Mouse (Mus musculus) cerebellum, adult 18-20 months (tissue): Measurements from ENCODE around the gene Klf13.
A peak's percentile ranks its signal among the peaks of the same experiment; 100 is the strongest.

Experiments
- DNase-seq, 2 experiments: peaks; one replicate each; pipeline ENCODE4 v3.0.0; 2021

Klf13 gene

DNA sequence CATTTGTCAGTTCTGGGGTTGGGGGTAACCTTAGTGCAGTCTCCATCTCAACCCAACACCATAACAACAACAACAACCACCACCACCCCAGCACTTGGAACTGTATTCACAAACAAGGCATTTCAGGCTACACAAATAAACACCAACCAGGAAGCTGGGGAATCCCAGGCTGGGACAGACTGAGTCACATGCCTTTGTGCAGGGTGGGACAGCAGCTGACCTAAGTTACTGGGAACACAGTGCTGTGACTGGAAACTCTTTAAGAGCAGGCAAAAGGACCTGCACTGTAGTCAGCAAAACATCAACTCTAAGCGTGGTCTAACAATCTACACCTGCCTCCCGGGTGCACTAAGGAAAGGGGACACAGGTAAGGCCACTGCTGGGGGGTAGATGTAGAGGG, 33.5 kb downstream of the Klf13 start:
- DNase-seq, result no peak

DNA sequence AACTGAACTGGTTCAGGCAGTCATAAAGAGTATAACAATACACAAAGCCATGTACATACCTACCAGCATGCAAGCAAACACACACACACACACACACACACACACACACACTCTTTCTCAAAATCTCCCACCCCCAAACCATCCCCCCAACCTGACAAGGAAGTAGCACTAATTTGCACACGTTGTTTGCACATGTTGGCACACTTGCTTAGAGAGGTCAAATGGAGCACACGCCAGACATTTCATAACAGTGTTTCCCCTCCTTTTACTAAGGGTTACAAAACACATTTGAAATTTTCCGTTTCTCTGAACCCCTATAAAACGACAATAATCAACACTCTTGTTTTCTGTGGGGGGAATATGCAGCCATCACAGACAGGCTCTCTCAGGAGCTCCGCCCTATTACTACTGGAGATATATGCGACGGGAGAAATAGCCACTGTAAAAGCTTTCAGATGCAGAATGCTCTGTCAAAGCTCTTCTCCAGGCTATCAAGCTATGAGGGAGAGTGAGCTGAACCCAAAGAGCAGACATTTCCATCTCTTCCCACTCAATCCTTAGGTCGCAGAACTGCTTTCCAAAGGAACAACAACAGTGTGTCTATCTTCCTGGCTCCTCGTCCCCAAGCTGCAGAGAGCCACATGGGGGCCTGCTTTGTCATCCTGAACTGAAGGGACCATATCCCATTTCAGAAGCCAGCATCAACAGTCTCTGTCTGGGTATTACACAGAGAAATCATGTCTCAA, 34.9 kb downstream of the Klf13 start:
- no peak for DNase-seq

DNA sequence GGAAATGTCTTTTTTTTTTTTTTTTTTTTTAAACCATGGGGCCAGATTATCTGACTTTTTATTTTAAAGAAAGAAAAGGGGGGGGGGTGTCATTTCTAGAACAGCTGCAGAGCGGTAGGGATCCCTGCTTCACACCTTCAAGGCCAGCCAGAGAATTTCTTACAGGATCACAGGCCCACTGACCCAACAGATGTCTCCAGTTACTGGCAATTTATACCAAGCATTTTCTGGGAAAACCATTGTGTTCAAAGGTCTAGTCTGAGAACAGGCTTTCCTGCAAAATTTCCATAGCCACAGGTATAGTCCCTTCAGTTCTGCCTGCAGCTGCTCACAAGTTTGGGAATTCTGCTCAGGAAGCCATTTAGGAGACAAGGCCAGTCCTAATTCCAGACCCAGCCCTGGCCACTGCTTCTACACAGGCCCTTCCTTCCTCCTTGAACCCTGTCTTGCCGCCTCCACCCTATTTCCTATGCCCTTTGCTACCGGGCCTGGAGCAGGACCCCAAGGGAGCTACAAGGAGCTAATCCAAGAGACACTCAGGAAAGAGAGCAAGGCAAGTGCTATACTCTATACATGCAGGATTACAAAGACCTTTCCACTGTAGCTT, 36.0 kb downstream of the Klf13 start:
- DNase-seq, result no peak

DNA sequence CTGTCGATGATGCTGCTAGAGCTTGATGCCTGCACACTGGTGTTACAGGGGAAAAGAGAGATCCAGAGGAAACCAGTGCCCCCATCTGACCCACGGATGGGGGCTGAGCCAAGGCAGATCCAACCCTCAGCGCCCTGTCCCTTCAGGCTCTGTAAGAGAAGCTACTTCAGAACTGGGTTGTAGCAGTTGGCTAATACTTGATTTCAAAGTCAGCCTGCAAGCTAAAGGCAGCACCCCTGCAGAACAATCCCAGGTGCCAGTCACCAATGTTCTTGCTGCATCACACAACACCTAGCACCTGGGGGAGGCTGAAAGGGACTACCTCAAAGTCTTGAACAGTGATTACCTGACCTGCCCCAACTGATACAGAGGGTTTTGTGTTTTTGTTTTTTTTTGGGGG, 36.8 kb downstream of the Klf13 start:
- no peak for DNase-seq

DNA sequence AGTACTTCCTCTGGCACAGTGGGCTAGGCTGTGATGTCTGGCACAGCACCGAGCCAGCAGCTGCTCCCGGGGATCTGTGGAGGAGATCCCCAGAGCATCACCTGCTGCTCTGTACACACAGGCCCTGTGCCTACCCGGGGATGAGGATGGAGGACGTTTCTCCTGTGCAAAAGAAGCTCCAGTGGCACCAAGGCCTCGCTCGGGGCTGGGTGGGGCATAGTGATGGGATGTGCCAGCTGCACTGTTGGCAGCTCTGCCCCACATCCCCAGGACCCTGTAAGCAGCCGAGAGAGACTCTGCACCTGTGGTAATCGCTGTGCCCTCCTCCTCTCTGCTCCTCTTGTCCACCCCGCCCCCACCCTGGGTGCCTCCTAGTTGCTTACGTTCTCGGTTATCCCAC, 37.4 kb downstream of the Klf13 start:
- peak; percentile 64 to 66 for DNase-seq

DNA sequence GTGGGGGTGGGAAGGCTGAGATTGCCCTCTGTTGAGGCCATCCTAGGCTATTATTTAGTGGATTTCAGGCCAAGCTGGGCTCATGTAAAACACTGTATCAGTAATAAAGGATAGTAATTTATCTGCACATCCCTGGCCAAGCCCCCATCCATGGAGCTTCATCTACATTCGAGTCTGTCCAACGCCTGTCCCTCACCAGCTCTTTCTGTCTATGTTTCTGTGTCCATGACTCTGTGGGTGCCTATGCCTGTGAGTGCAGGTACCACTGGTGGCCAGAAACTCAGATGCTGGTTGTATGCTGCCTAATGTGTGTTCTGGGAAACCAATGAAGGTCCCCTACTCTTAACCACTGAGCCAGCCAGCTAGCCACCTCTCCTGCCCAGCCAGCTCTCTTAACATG, 38.3 kb downstream of the Klf13 start:
- DNase-seq, result no peak

GRCm38 (mm10) chr7:63899925-63900324, 38.8 kb downstream of the Klf13 start:
- DNase-seq, result no peak

DNA sequence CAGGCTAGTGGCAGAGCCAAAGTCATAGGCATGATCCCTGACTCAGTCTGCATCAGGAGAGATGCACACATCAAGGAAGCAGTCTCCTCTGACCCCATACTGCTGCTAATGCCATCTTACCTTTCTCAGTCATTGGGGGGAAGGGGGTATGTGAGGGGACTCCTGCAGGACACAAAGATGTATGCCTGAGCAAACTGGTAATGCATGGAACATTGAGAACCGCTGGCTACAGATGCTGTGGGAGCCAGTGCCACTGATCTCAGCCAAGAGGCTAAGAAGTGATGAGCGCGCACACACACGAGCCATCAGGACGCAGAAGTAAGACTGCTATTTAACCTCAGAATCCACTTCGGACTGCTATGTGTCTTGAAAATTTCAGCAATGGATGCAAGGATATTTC, 40.5 kb downstream of the Klf13 start:
- no peak for DNase-seq

GRCm38 (mm10) chr7:63897655-63898054, 41.1 kb downstream of the Klf13 start:
- no peak for DNase-seq

DNA sequence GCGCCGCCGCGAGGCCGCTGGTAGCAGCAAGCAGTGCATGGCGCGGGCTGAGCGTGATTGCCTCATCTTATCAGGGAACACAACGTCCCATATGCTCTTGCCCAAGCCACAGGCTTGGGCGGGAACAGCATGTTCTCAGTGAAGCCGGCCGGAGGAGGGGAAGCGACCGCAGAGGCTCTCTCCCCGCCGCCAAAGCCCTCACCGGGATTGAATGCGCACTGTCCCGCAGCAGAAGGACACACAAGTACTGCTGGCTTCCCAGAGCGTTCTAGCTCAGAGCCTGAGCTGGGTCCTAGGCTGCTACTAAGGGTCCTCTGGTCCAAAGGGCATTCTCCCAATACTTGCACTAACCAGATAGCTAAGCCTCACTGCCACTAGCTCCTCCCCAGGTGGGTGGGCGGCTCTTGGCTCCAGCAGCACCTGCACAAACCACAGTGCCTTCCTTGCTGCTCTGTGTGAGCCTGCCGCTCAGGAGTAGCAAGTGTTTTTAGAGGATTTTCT, 41.7 kb downstream of the Klf13 start:
- DNase-seq, result peak; percentile 95 to 96

- peak in 1 of 2 experiments; percentile 60 for DNase-seq
These were observed 42.3 kb downstream of the Klf13 start for GRCm38 (mm10) chr7:63896276-63896967.

DNA sequence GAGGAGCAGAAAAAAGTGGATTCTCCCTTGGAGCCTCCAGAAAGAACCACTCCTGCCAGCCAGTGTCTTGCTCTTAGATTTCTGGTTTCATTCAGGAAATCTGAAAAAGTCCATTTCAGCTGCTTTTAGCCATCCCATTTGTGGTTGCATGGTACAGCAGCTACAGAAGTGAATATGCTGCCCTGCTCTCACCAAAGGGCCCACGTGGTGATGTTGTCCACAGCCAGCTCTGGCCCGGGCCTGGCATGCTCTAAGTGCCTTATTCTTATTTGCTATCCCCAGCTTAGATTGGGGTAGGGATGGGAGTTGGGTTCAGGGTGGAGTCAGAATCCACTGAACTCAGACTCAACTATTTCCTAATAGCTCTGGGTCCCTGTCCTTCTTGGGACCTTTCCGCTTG, 43.5 kb downstream of the Klf13 start:
- DNase-seq, result no peak

- DNase-seq, result peak in 1 of 2 experiments; percentile 18
These were observed 44.1 kb downstream of the Klf13 start for GRCm38 (mm10) chr7:63894662-63895061.

DNA sequence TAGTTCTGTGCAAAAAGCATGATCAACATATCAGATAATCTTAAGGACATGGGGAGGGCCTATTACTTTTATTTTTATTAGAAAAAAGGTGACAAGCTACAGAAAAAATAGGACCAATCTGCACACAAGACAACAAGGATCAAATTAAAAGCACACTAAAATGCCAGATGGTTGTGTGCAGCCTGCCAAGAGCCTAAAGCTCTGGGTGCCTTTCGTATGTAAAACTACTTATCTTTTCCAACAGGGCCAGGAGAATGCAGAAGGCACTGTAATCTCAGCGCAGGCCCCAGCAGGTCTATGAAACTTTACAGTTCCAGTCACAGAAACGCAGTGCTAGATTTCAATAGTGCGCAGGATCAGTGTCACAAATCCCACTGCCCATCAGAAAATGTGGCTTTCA, 45.0 kb downstream of the Klf13 start:
- peak in 1 of 2 experiments; percentile 63 for DNase-seq

DNA sequence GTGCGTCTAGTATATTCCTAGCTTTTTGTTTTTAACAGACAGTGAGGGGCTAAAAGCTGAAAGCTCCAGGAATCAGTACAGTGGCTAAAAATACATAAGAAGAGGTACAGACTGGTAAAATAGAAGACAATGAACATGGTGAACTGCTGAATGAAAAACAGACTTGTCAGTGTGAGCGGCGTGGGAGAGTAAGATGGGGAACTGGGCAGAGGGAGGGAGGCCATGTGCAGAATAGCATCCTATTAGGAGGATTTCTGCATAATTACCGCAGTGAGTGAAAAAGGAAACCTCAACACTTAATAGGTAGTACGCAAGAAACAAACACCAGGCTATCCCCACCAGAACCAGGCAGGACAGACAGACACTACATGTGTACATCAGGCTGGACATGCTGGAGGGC, 45.5 kb downstream of the Klf13 start:
- DNase-seq, result no peak

DNA sequence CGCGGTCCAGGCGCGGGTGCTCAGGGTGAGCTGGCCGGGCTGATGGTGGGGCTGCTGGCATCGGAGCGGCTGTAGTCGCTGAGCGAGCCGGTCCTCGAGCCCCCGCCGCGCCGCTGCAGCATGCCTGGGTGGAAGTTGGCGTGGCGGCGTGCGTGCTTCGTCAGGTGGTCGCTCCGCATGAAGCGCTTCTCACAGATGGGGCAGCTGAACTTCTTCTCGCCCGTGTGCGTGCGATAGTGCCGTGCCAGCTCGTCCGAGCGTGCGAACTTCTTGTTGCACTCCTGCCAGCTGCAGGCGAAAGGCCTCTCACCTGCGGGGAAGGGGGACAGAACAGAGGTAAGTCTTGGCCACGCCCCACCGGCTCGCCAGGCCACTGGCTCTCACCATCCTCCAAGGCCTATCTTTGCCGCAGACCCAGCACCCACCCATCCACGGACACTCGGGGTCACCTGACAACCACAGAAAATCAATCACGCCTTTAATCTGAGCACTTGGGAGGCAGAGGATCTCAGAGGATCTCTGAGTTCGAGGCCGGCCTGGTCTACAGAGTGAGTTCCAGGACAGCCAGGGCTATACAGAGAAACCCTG, 47.1 kb downstream of the Klf13 start:
- DNase-seq, result peak in 1 of 2 experiments; percentile 62

DNA sequence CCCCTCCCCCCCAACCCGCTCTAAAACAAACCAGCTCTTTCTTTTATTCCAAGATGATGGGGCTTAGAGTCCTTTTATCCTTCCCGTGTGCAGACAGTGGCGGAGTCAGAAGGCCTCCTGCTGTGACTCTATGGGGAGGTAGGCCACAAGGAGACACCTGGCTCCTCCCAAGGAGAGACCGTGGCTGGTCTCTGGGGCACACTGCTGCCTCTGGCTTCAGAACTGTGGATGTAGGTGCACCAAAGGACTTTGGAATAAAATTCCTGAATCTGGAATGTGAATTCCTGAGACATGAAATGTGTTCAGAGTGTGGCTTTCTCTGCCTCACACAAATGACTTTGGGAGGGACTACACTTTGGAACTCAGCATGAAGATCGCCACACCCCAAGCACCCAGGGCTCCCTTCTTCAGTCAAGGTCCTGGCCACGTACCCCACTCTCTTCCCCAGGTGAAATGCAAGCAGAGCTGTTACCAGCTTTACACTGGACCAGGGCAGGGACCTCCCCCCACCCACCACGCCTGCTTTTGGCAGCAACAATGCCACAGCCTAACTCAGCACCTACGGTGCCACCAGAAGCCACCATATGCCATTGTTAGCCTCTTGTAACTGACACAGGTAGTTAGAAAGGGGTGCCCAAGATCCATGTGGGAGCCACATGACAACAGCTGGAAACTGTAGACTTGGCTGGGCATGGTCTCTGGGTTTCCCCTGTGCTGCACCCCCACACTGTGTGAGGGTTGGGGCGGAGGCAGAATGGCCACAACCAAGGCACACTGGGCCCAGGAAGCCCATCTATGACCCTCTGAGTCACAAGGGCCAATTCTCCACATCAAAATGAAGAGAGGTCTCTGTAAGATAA, 49.4 kb downstream of the Klf13 start:
- peak in 1 of 2 experiments; percentile 44 for DNase-seq

DNA sequence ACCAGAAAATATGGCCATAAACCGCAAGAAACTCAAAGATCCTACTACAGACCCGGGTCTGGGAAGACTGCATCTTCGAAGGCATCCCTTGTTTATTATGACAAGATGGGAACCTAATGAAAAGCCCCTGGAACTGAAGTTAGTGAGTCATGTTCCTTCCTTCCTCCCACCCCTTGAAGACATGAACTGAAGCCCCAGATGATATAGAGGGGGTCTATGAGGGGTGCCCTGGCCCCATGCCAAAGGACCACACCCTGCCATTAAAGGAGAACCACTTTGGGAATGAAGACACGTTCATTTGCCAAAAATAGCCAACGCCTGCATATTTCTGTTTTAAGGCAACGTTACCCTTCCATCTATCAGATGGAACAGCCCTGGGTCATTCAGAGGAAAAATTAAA, 50.0 kb downstream of the Klf13 start:
- DNase-seq, result no peak

- no peak for DNase-seq
These were observed 51.1 kb downstream of the Klf13 start for GRCm38 (mm10) chr7:63887602-63888123.

- no peak for DNase-seq
These were observed 51.6 kb downstream of the Klf13 start for GRCm38 (mm10) chr7:63887034-63887551.

GRCm38 (mm10) chr7:63885025-63885424, 53.7 kb downstream of the Klf13 start:
- DNase-seq, result no peak

DNA sequence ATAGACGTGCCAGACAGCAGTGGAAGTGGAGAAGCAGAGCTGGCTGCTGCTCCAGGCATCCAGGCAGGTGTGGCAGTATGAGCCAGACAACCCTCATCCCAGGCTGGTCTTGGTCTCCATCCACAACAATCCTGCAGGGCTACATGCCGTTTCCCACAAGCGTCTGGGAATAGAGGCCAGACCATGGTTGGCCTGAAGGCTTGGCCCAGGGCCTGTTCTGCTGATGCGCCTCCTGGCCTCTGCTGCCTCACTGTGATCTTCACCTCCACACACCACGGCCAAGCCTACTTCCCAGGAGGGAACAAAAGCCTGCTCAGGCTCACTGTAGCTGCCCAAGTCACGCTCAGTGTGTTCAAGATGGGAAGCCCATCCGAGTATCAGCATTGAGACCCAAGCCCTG, 56.0 kb downstream of the Klf13 start:
- DNase-seq, result peak; percentile 74 to 76
